Mouse (Mus musculus): ENCODE results near the gene Thbs3. TPM values are rescaled to one million over a fixed set of nuclear protein-coding genes. Genes with fewer than 3 reads are reported as not detected.

The Thbs3 gene
- polyA plus RNA-seq, 1 experiment: 20.8 TPM

Other genes starting within 250 kb of the Thbs3 start
- gene Rusc1, start 121.9 kb upstream of the Thbs3 start, polyA plus RNA-seq (2012; rRNA removed): 43.8 and 48.1 TPM in 2 replicates
- gene Gm43738, start 114.1 kb upstream of the Thbs3 start, polyA plus RNA-seq (2012; rRNA removed): not detected in 2 replicates
- gene Fdps, start 113.2 kb upstream of the Thbs3 start, polyA plus RNA-seq (2012; rRNA removed): 160 and 206 TPM in 2 replicates
- 181 and 448 TPM in 2 replicates for gene Pklr, start 79.0 kb upstream of the Thbs3 start, polyA plus RNA-seq (2012; rRNA removed)
- 0.48 and 0.52 TPM in 2 replicates for gene Hcn3, start 55.0 kb upstream of the Thbs3 start, polyA plus RNA-seq (2012; rRNA removed)
- gene Clk2, start 50.4 kb upstream of the Thbs3 start, polyA plus RNA-seq (2012; rRNA removed): 41.1 and 53.0 TPM in 2 replicates
- gene Scamp3, start 37.7 kb upstream of the Thbs3 start, polyA plus RNA-seq (2012; rRNA removed): 88.5 and 107 TPM in 2 replicates
- 23.0 and 30.1 TPM in 2 replicates for gene Fam189b, start 32.0 kb upstream of the Thbs3 start, polyA plus RNA-seq (2012; rRNA removed)
- 88.5 and 99.3 TPM in 2 replicates for gene Gba, start 12.3 kb upstream of the Thbs3 start, polyA plus RNA-seq (2012; rRNA removed)
- gene Mtx1, start 11.9 kb downstream of the Thbs3 start, polyA plus RNA-seq (2012; rRNA removed): 171 and 186 TPM in 2 replicates
- gene Muc1, start 13.9 kb downstream of the Thbs3 start, polyA plus RNA-seq (2012; rRNA removed): 0.99 and 1.6 TPM in 2 replicates
- 170 and 221 TPM in 2 replicates for gene Krtcap2, start 30.8 kb downstream of the Thbs3 start, polyA plus RNA-seq (2012; rRNA removed)
- 2.1 TPM in 2 replicates for gene Trim46, start 31.1 kb downstream of the Thbs3 start, polyA plus RNA-seq (2012; rRNA removed)
- gene Dpm3, start 44.2 kb downstream of the Thbs3 start, polyA plus RNA-seq (2012; rRNA removed): 355 and 356 TPM in 2 replicates
- gene Slc50a1, start 55.4 kb downstream of the Thbs3 start, polyA plus RNA-seq (2012; rRNA removed): 108 and 123 TPM in 2 replicates
- 78.0 and 93.8 TPM in 2 replicates for gene Efna1, start 66.0 kb downstream of the Thbs3 start, polyA plus RNA-seq (2012; rRNA removed)
- 6.0 and 7.4 TPM in 2 replicates for gene Efna3, start 107.8 kb downstream of the Thbs3 start, polyA plus RNA-seq (2012; rRNA removed)
- gene Efna4, start 122.8 kb downstream of the Thbs3 start, polyA plus RNA-seq (2012; rRNA removed): 14.5 and 14.6 TPM in 2 replicates
- 59.4 and 68.5 TPM in 2 replicates for gene Adam15, start 134.8 kb downstream of the Thbs3 start, polyA plus RNA-seq (2012; rRNA removed)
- gene Dcst2, start 146.8 kb downstream of the Thbs3 start, polyA plus RNA-seq (2012; rRNA removed): 0.15 and 0.60 TPM in 2 replicates
- 3.1 and 6.7 TPM in 2 replicates for gene Dcst1, start 150.1 kb downstream of the Thbs3 start, polyA plus RNA-seq (2012; rRNA removed)
- 92.6 and 151 TPM in 2 replicates for gene Zbtb7b, start 179.6 kb downstream of the Thbs3 start, polyA plus RNA-seq (2012; rRNA removed)
- gene Lenep, start 187.6 kb downstream of the Thbs3 start, polyA plus RNA-seq (2012; rRNA removed): not detected in 2 replicates
- 40.7 and 48.2 TPM in 2 replicates for gene Flad1, start 196.7 kb downstream of the Thbs3 start, polyA plus RNA-seq (2012; rRNA removed)
- gene Cks1b, start 203.2 kb downstream of the Thbs3 start, polyA plus RNA-seq (2012; rRNA removed): 37.2 and 50.9 TPM in 2 replicates
- 60.3 and 84.0 TPM in 2 replicates for gene Shc1, start 203.3 kb downstream of the Thbs3 start, polyA plus RNA-seq (2012; rRNA removed)
- 30.8 and 39.3 TPM in 2 replicates for gene Pygo2, start 215.0 kb downstream of the Thbs3 start, polyA plus RNA-seq (2012; rRNA removed)
- 44.6 and 52.7 TPM in 2 replicates for gene Pbxip1, start 221.5 kb downstream of the Thbs3 start, polyA plus RNA-seq (2012; rRNA removed)
- 31.6 and 34.8 TPM in 2 replicates for gene Pmvk, start 239.4 kb downstream of the Thbs3 start, polyA plus RNA-seq (2012; rRNA removed)

Data from large intestine, adult 2 months (tissue).